Mouse (Mus musculus) liver, adult 2 months (tissue): ENCODE data around the gene Krt80.

ENCODE experiments used
- CTCF ChIP-seq: fragments of 200-500 bp; IDR thresholded peaks from 2 replicates; pipeline ENCODE4 v1.5.1; 2011; ENCODE audit warnings: low read depth, low read length, control low read depth
- POLR2A ChIP-seq: fragments of 200-500 bp; IDR thresholded peaks from 2 replicates; pipeline ENCODE4 v1.6.1; 2011; ENCODE audit warnings: low read length, control low read depth; ENCODE audit not compliant: insufficient read depth; ENCODE audit errors: extremely low read depth

GRCm38 (mm10) chr15:101398269-101398668, 28.3 kb upstream of the Krt80 start:
- TF ChIP-seq CTCF (no peak), POLR2A (no peak)
